Mouse (Mus musculus) liver, embryonic 14.5 days (tissue): Measurements from ENCODE around the gene Msmb. TPM values are rescaled to one million over a fixed set of nuclear protein-coding genes. Genes with fewer than 3 reads are reported as not detected.
"Not testable (repeated sequence)": the region's sequence is repeated elsewhere in the genome, so short reads cannot be mapped to it uniquely, and the experiment has no call there.

ENCODE experiments used
- ATAC-seq: fragments of 200-750 bp; cut with Nextera tagmentation; 2 replicates; pipeline ENCODE4 v1.8.0; 2017; ENCODE audit warnings: moderate number of reproducible peaks, mild to moderate bottlenecking, moderate library complexity; ENCODE audit not compliant: insufficient read depth
- DNase-seq, 3 experiments: peaks; one replicate each; pipeline ENCODE4 v3.0.0-alpha.2; 2012 to 2013; ENCODE audit warnings: low read depth in 3 of 3, low spot score in 3 of 3
- H3K27ac ChIP-seq: fragments of 300-500 bp; sonication (generic); 2 replicates; pipeline ENCODE4 v1.5.1; 2014; ENCODE audit warnings: moderate library complexity, mild to moderate bottlenecking, control low read depth, inconsistent platforms
- H3K27me3 ChIP-seq: fragments of 300-500 bp; sonication (generic); 2 replicates; pipeline ENCODE4 v1.6.1; 2014; ENCODE audit warnings: mild to moderate bottlenecking, low read length, moderate library complexity; ENCODE audit not compliant: control insufficient read depth, insufficient read depth
- H3K36me3 ChIP-seq: fragments of 300-500 bp; sonication (generic); replicated peaks from 2 replicates; pipeline ENCODE4 v1.6.1; 2014; ENCODE audit warnings: low read depth; ENCODE audit not compliant: control insufficient read depth, insufficient read depth
- H3K4me1 ChIP-seq, 2 experiments: fragments of 200-500 bp in 1 of 2; fragments of 300-500 bp in 1 of 2; sonication (generic) in 1 of 2; replicated peaks; 2 replicates each; pipeline ENCODE4 v1.6.1; 2012 to 2014; ENCODE audit warnings: antibody characterized with exemption in 1 of 2, inconsistent platforms in 1 of 2, low read length in 1 of 2; ENCODE audit not compliant: control insufficient read depth in 2 of 2, insufficient read depth in 2 of 2
- H3K4me2 ChIP-seq: fragments of 300-500 bp; sonication (generic); 2 replicates; pipeline ENCODE4 v1.6.1; 2014; ENCODE audit warnings: low read depth, mild to moderate bottlenecking, control low read depth, moderate library complexity
- H3K4me3 ChIP-seq, 2 experiments: fragments of 200-500 bp in 1 of 2; fragments of 300-500 bp in 1 of 2; sonication (generic) in 1 of 2; 2 replicates each; pipeline ENCODE4 v1.5.1; 2012 to 2014; ENCODE audit warnings: low read depth in 2 of 2, low read length in 2 of 2, mild to moderate bottlenecking in 2 of 2, control low read depth in 1 of 2, inconsistent platforms in 1 of 2, moderate library complexity in 1 of 2; ENCODE audit not compliant: insufficient read depth in 1 of 2
- H3K9ac ChIP-seq: fragments of 300-500 bp; sonication (generic); replicated peaks from 2 replicates; pipeline ENCODE4 v1.6.1; 2014; ENCODE audit warnings: mild to moderate bottlenecking, control low read depth, moderate library complexity
- H3K9me3 ChIP-seq: fragments of 300-500 bp; sonication (generic); 2 replicates; pipeline ENCODE4 v1.6.1; 2016; ENCODE audit warnings: low read length, mixed read lengths; ENCODE audit not compliant: control insufficient read depth
- CTCF ChIP-seq: IDR thresholded peaks from 2 replicates; pipeline ENCODE4 v1.5.1; 2016; ENCODE audit warnings: antibody characterized with exemption, low read depth, control low read depth
- EP300 ChIP-seq: IDR thresholded peaks from 2 replicates; pipeline ENCODE4 v1.6.1; 2016; ENCODE audit warnings: antibody characterized with exemption, low read depth
- WGBS: fragments of 180-500 bp; shearing (Covaris S2); extraction: QIAGEN DNeasy Blood & Tissue Kit; methylation state at CpG from one replicate; pipeline ENCODE4 v1.1.7; 2014; ENCODE audit not compliant: insufficient replicate concordance; 5-methylcytosine and 5-hydroxymethylcytosine counted together
- polyA plus RNA-seq, 2 experiments: library from polyadenylated mRNA; depleted of rRNA in 1 of 2; stranded (reverse) in 1 of 2; unstranded in 1 of 2; fragments of >200 nt; fragmentation: Nextera tagmentation in 1 of 2; extraction: Ambion mirVana in 1 of 2; gene quantifications; 2 replicates each; pipeline versions ENCODE4 v1.2.1 to v1.2.3; 2012 to 2014

The Msmb gene
- polyA plus RNA-seq, 2 experiments, result 0.19 to 0.33 TPM

DNA sequence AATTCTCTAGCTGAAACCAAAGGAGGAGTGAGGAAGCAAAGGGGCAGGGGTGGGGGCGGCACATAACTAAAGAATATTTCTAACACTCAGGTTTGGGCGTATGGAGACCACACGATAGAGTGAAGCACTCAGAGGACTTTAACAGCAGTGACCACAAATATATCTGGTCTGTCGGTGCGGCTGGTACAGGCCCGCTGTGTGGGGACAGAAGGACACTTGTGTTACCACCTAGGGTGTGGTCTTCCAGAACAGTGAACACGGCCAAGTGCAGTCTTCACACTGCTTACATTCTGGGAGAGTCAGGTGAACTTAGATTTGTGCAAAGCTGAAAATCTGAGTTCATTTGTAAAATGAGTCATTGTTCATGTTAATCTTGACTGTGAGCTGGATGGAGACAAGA lies 44.1 kb upstream of the Msmb start:
- H3K9ac ChIP-seq, result no peak overlapping the region
- H3K36me3 ChIP-seq, result peaks cover 51% of the 10 kb centered on the region
- no peak overlapping the region for H3K27ac ChIP-seq
- DNase-seq (no peak), ATAC-seq (no peak)
- H3K4me1 ChIP-seq, result peaks cover 0 to 6% of the 10 kb centered on the region in 2 experiments; a peak in 1 of 4 replicates
- no peaks in the 10 kb centered on the region for H3K27me3 ChIP-seq
- TF ChIP-seq EP300 (no peak), CTCF (no peak)
- whole genome bisulfite sequencing, result 78% methylated on average over 7 of the region's 7 CpGs
- no peaks in the 10 kb centered on the region for H3K9me3 ChIP-seq
- H3K4me2 ChIP-seq, result no peak overlapping the region
- no peak overlapping the region for H3K4me3 ChIP-seq

DNA sequence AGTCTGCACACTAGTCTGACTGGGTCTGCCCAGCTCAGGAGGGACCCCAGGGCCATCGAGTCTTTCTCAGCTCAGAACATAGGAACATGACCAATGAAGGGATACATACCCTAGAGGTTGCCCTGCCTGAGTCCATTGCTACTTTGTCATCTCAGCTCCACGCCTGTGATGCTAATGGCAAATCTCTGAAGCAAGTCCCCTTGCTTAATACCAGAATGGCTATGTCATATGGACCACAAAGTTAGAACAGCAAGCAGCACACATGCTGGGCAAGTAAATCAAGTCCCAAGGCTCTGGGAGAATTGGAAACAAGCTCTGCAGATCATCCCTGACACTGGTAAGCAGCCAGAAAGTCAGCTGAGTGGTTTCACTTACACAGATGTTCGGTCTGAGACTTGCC lies 42.9 kb upstream of the Msmb start:
- H3K4me3 ChIP-seq, result no peak overlapping the region
- H3K36me3 ChIP-seq, result peaks cover 51% of the 10 kb centered on the region
- no peak for ATAC-seq
- no peak for DNase-seq
- no peaks in the 10 kb centered on the region for H3K27me3 ChIP-seq
- no peaks in the 10 kb centered on the region for H3K4me1 ChIP-seq
- H3K27ac ChIP-seq, result no peak overlapping the region
- TF ChIP-seq EP300 (no peak), CTCF (no peak)
- no peak overlapping the region for H3K4me2 ChIP-seq
- 83% methylated on average over 3 of the region's 3 CpGs for WGBS
- H3K9me3 ChIP-seq, result no peaks in the 10 kb centered on the region
- no peak overlapping the region for H3K9ac ChIP-seq

DNA sequence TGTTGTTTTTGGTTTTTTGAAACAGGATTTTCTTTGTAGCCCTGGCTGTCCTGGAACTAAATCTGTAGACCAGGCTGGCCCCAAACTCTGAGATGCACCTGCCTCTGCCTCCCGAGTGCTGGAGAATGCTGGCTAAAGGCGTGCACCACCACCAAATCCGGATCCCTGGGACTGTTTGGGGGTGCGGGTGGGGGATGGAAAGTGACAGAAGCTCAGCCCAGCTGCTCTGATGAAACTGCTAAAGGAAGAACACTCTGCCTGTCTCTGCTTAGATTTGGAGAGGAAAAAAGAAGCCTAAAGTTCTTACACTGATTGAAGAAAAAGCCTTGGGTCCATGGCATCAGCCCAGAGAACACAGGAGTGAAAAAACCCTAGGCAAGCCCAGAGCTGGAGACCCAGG lies 38.3 kb upstream of the Msmb start:
- WGBS, result 85% methylated on average over 4 of the region's 4 CpGs
- no peak for TF ChIP-seq EP300
- TF ChIP-seq CTCF, result no peak
- DNase-seq, result no peak

DNA sequence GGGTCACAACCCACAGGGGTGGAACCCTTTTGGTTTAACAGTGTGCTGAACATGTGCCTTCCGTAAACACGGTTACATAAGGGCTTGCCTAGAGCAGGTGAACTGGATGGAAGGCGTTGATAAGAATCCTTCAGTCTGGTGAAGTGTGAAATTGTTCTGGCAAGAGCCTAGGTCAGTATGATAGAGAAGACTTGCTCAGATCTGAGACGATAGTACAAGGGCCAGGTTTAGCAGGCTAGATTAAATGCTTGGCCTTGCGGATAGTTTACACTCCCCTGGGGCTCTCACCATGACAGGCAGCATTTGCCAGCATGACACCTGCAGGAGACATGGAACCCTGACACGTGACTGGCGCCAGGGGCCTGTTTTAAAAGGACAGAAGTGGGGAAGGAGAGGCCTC lies 36.2 kb upstream of the Msmb start:
- Histone ChIP-seq H3K27ac (no peak overlapping the region), H3K27me3 (no peaks in the 10 kb centered on the region), H3K4me3 (no peak overlapping the region), H3K4me2 (no peak overlapping the region), H3K9me3 (no peaks in the 10 kb centered on the region), H3K4me1 (peaks cover 0 to 3% of the 10 kb centered on the region in 2 experiments; a peak in 2 of 4 replicates), H3K36me3 (peaks cover 6% of the 10 kb centered on the region), H3K9ac (no peak overlapping the region)
- WGBS, result 49% methylated on average over 7 of the region's 7 CpGs
- TF ChIP-seq CTCF, result no peak
- TF ChIP-seq EP300, result no peak
- ATAC-seq (no peak), DNase-seq (no peak)

More for the DNA sequence above, 38.3 kb upstream of the Msmb start:
- H3K27ac ChIP-seq, result no peak overlapping the region
- no peak overlapping the region for H3K4me2 ChIP-seq
- no peak overlapping the region for H3K9ac ChIP-seq
- H3K4me1 ChIP-seq, result peaks cover 0 to 3% of the 10 kb centered on the region in 2 experiments; a peak in 2 of 4 replicates
- H3K4me3 ChIP-seq, result no peak overlapping the region
- no peaks in the 10 kb centered on the region for H3K9me3 ChIP-seq
- no peaks in the 10 kb centered on the region for H3K27me3 ChIP-seq
- ATAC-seq, result no peak
- peaks cover 27% of the 10 kb centered on the region for H3K36me3 ChIP-seq

DNA sequence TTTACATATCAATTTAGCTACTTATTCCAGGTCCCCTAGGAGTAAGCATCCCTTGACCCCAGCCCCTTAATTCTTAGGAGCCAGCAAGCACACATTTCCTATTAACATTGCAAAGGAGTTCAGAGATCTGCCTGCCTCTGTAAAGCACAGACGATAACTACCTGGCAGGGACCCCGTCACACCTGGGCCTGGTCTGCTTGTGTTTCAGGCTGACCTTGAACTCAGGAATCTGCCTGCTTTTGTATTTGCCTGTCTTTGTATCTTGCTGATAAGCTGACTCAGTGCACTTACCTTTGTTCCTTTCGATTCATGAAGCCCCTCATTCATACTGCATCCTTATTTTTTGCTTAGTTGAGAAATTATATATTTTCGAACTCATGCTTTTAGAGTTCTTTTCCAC lies 34.9 kb upstream of the Msmb start:
- Histone ChIP-seq H3K9ac (no peak overlapping the region), H3K4me1 (peaks cover 0 to 3% of the 10 kb centered on the region in 2 experiments; a peak in 2 of 4 replicates), H3K27me3 (no peaks in the 10 kb centered on the region), H3K27ac (no peak overlapping the region), H3K4me2 (no peak overlapping the region), H3K4me3 (no peak overlapping the region), H3K9me3 (no peaks in the 10 kb centered on the region), H3K36me3 (peaks cover 4% of the 10 kb centered on the region; the same call in 1 of the 2 replicates)
- 72% methylated on average over 4 of the region's 4 CpGs for WGBS
- ATAC-seq (no peak), DNase-seq (no peak)
- no peak for TF ChIP-seq EP300
- TF ChIP-seq CTCF, result no peak

DNA sequence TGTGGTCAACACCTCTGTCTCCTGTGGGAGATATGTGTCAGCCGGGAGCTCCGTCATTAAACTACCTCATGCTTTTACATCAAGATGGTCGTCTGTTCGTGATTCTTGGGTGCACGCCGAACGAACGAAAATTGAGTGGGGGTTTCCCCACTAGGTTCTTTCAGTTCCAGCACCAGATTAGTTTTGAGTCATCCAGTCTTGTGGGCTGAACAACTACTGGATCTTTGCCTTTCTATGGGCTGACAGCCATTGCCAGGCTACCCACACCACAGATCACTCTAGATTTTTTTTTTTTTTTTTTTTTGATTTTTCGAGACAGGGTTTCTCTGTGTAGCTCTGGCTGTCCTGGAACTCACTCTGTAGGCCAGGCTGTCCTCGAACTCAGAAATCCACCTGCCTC lies 29.7 kb upstream of the Msmb start:
- ATAC-seq, H3K4me3 ChIP-seq, H3K27ac ChIP-seq, H3K36me3 ChIP-seq, H3K4me1 ChIP-seq, H3K27me3 ChIP-seq, H3K9ac ChIP-seq, DNase-seq, H3K4me2 ChIP-seq, H3K9me3 ChIP-seq: not testable (repeated sequence)
- 77% methylated on average over 10 of the region's 10 CpGs for WGBS
